Mouse (Mus musculus) hindbrain, postnatal 0 days (tissue): Measurements from ENCODE around the gene Atg10. TPM values are rescaled to one million over a fixed set of nuclear protein-coding genes. Genes with fewer than 3 reads are reported as not detected.
"Not testable (repeated sequence)": the region's sequence is repeated elsewhere in the genome, so short reads cannot be mapped to it uniquely, and the experiment has no call there.

Experiments used
- ATAC-seq: fragments of 200-750 bp; cut with Nextera tagmentation; 2 replicates; pipeline ENCODE4 v1.8.0; 2017; ENCODE audit warnings: mild to moderate bottlenecking, moderate TSS enrichment, moderate library complexity
- DNase-seq: peaks from one replicate; pipeline ENCODE4 v3.0.0-alpha.2; 2015; ENCODE audit warnings: low spot score
- H3K27ac ChIP-seq: fragments of 300-500 bp; sonication (generic); 2 replicates; pipeline ENCODE4 v1.5.1; 2014; ENCODE audit warnings: mild to moderate bottlenecking
- H3K27me3 ChIP-seq: fragments of 300-500 bp; sonication (generic); 2 replicates; pipeline ENCODE4 v1.6.1; 2014; ENCODE audit warnings: low read length, mixed read lengths; ENCODE audit not compliant: insufficient read depth
- H3K36me3 ChIP-seq: fragments of 300-500 bp; sonication (generic); 2 replicates; pipeline ENCODE4 v1.6.1; 2014; ENCODE audit warnings: low read length, mixed read lengths; ENCODE audit not compliant: insufficient read depth
- H3K4me1 ChIP-seq: fragments of 300-500 bp; sonication (generic); 2 replicates; pipeline ENCODE4 v1.6.1; 2014; ENCODE audit warnings: antibody characterized with exemption, low read length, mixed read lengths; ENCODE audit not compliant: insufficient read depth
- H3K4me2 ChIP-seq: fragments of 300-500 bp; sonication (generic); 2 replicates; pipeline ENCODE4 v1.6.1; 2014; ENCODE audit warnings: low read depth, mild to moderate bottlenecking, low read length, moderate library complexity, mixed read lengths
- H3K4me3 ChIP-seq: fragments of 300-500 bp; sonication (generic); 2 replicates; pipeline ENCODE4 v1.5.1; 2014; ENCODE audit warnings: low read length
- H3K9ac ChIP-seq: fragments of 300-500 bp; sonication (generic); replicated peaks from 2 replicates; pipeline ENCODE4 v1.6.1; 2014; ENCODE audit warnings: mild to moderate bottlenecking, low read length, moderate library complexity, mixed read lengths
- H3K9me3 ChIP-seq: fragments of 300-500 bp; sonication (generic); 2 replicates; pipeline ENCODE4 v1.6.1; 2016; ENCODE audit warnings: low read length, mixed read lengths
- CTCF ChIP-seq: IDR thresholded peaks from 2 replicates; pipeline ENCODE4 v1.5.1; 2016; ENCODE audit warnings: antibody characterized with exemption, control low read depth, low read depth
- WGBS: fragments of 180-500 bp; shearing (Covaris S2); extraction: QIAGEN DNeasy Blood & Tissue Kit; methylation state at CpG from one replicate; pipeline ENCODE4 v1.1.7; 2014; 5-methylcytosine and 5-hydroxymethylcytosine counted together
- polyA plus RNA-seq: library from polyadenylated mRNA; unstranded; fragments of >200 nt; fragmentation: Nextera tagmentation; extraction: Ambion mirVana; gene quantifications from 2 replicates; pipeline ENCODE4 v1.2.1, GENCODE M21; 2015
- total RNA-seq: library from RNA; depleted of rRNA; stranded (reverse); fragments of >200 nt; gene quantifications from 2 replicates; pipeline ENCODE4 v1.2.3, GENCODE M21; 2014

Atg10 gene
- total and polyA plus RNA-seq, 2 experiments from 2014 or later, result 5.2 to 13.9 TPM

- no peaks in the 10 kb centered on the region for H3K9me3 ChIP-seq
- no peak for TF ChIP-seq CTCF
- WGBS, result 85% methylated on average over 7 of the region's 7 CpGs
- ATAC-seq (no peak), DNase-seq (no peak)
- no peak overlapping the region for H3K9ac ChIP-seq
- H3K4me3 ChIP-seq, result no peak overlapping the region
- H3K4me1 ChIP-seq, result no peaks in the 10 kb centered on the region
- peaks cover 18% of the 10 kb centered on the region for H3K36me3 ChIP-seq
- no peaks in the 10 kb centered on the region for H3K27me3 ChIP-seq
- H3K4me2 ChIP-seq, result no peak overlapping the region
- H3K27ac ChIP-seq, result no peak overlapping the region
Observed at GRCm38 (mm10) chr13:90926125-90926765, 297.5 kb downstream of the Atg10 start.

GRCm38 (mm10) chr13:90925191-90925590 is 298.6 kb downstream of the Atg10 start:
- WGBS, result 90% methylated on average over 5 of the region's 5 CpGs
- H3K4me2 ChIP-seq, result no peak overlapping the region
- ATAC-seq (no peak), DNase-seq (no peak)
- H3K4me1 ChIP-seq, result no peaks in the 10 kb centered on the region
- H3K36me3 ChIP-seq, result peaks cover 18% of the 10 kb centered on the region
- H3K9ac ChIP-seq, result no peak overlapping the region
- H3K27me3 ChIP-seq, result no peaks in the 10 kb centered on the region
- no peaks in the 10 kb centered on the region for H3K9me3 ChIP-seq
- no peak overlapping the region for H3K27ac ChIP-seq
- no peak overlapping the region for H3K4me3 ChIP-seq
- TF ChIP-seq CTCF, result no peak

- Histone ChIP-seq H3K9me3 (no peaks in the 10 kb centered on the region), H3K4me3 (peak overlapping the region; percentile 86), H3K9ac (peak overlapping the region; percentile 88), H3K36me3 (peaks cover 18% of the 10 kb centered on the region), H3K27me3 (no peaks in the 10 kb centered on the region), H3K4me2 (peak overlapping the region; percentile 68), H3K4me1 (no peaks in the 10 kb centered on the region), H3K27ac (no peak overlapping the region)
- DNase-seq (no peak), ATAC-seq (no peak)
- TF ChIP-seq CTCF, result no peak
- WGBS, result 53% methylated on average over 9 of the region's 9 CpGs
Observed at GRCm38 (mm10) chr13:90924072-90924471, 299.7 kb downstream of the Atg10 start.

- H3K27ac ChIP-seq, result 0 out of 2 replicates have a peak overlapping the region, but pooled peaks have one; percentile 83
- not testable (repeated sequence) for H3K27me3 ChIP-seq, ATAC-seq, DNase-seq, H3K9me3 ChIP-seq, H3K4me1 ChIP-seq
- 1% methylated on average over 13 of the region's 13 CpGs for WGBS
- peak overlapping the region; percentile 86 for H3K4me3 ChIP-seq
- H3K9ac ChIP-seq, result peak overlapping the region; percentile 88
- peak overlapping the region; percentile 68 for H3K4me2 ChIP-seq
- H3K36me3 ChIP-seq, result peaks cover 18% of the 10 kb centered on the region
Observed at GRCm38 (mm10) chr13:90923617-90924016, 300.2 kb downstream of the Atg10 start.

GRCm38 (mm10) chr13:90922751-90923612 is 300.8 kb downstream of the Atg10 start, which contains the start of gene Rps23:
TSS of gene Rps23 (plus strand) at chr13:90922958.
- peaks cover 18% of the 10 kb centered on the region for H3K36me3 ChIP-seq
- H3K9ac ChIP-seq, result peak within 1 kb of the TSS; percentile 88
- peak within 1 kb of the TSS; percentile 68 for H3K4me2 ChIP-seq
- under 1% methylated on average over 57 of the region's 57 CpGs for WGBS
- peak within 1 kb of the TSS; percentile 83 for H3K27ac ChIP-seq
- peak; percentile 96 for DNase-seq
- H3K4me3 ChIP-seq, result peak within 1 kb of the TSS; percentile 86
- no peaks in the 10 kb centered on the region for H3K27me3 ChIP-seq
- no peak for TF ChIP-seq CTCF
- ATAC-seq, result peak; percentile 99
- no peaks in the 10 kb centered on the region for H3K4me1 ChIP-seq
- H3K9me3 ChIP-seq, result no peaks in the 10 kb centered on the region

- ATAC-seq, result no peak
- no peak for DNase-seq
- H3K4me3 ChIP-seq, result no peak overlapping the region
- no peak overlapping the region for H3K9ac ChIP-seq
- WGBS, result 93% methylated on average over 4 of the region's 4 CpGs
- no peak for TF ChIP-seq CTCF
- no peak overlapping the region for H3K27ac ChIP-seq
- no peak overlapping the region for H3K4me2 ChIP-seq
- H3K4me1 ChIP-seq, result peaks cover 10% of the 10 kb centered on the region; the same call in 1 of the 2 replicates
- H3K27me3 ChIP-seq, result no peaks in the 10 kb centered on the region
- no peaks in the 10 kb centered on the region for H3K9me3 ChIP-seq
- no peaks in the 10 kb centered on the region for H3K36me3 ChIP-seq
Observed at GRCm38 (mm10) chr13:90914721-90915120, 309.0 kb downstream of the Atg10 start.
